Mouse (Mus musculus) gastrocnemius, adult 2 months (tissue): Measurements from ENCODE around the gene Zp3. TPM values are rescaled to one million over a fixed set of nuclear protein-coding genes. Genes with fewer than 3 reads are reported as not detected.

Source experiments
- DNase-seq: peaks from one replicate; pipeline ENCODE4 v3.0.0; 2022
- H3K27ac ChIP-seq: fragments of 200-600 bp; 2 replicates; pipeline ENCODE4 v1.8.1; 2022; ENCODE audit warnings: mild to moderate bottlenecking
- H3K4me3 ChIP-seq: fragments of 200-600 bp; 2 replicates; pipeline ENCODE4 v1.8.1; 2022; ENCODE audit warnings: mild to moderate bottlenecking, moderate library complexity
- CTCF ChIP-seq: fragments of 200-600 bp; IDR thresholded peaks from 2 replicates; pipeline ENCODE4 v1.8.1; 2022; ENCODE audit warnings: antibody characterized with exemption, mild to moderate bottlenecking, moderate library complexity
- intact Hi-C: fragments of 180-260 bp; cut with DNase I; formaldehyde crosslinking; loops from one replicate; pipeline ENCODE4 v1.15.1; 2025
- total RNA-seq, 2 experiments: library from RNA; stranded (reverse); gene quantifications; 2 replicates each; pipeline ENCODE4 v1.2.3; 2021

The Zp3 gene
- total RNA-seq, 2 experiments from 2014 or later: not detected

DNA sequence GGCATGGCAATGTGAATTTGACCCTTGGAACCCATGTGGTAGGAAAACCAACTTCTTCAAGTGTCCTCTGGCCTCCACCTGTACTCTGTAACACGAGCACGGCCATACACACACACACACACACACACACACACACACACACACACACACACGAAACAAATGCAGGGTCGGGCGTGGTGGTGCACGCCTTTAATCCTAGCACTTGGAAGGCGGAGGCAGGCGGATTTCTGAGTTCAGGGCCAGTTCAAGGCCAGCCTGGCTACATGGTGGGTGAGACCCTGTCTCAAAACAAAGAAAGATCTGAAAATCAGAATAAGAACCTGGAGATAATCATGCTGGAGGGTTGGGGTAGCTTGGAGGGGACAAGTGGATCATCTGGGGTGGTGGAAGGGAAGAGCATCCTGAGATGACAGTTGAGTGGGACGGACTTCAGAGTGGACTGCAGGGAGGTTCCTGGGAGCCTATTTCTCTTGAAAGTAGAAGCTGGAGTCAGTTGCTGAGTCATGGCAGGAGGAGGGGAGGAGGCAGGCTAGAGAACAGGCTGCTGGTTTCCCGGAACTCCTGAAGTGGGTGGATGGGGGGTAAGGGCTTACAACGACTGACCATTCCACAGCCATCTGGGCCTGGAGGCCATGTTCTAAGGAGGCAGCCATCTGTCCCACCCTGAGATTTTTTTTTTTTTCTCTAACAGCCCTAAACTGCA, 29.0 kb upstream of the Zp3 start:
- no peak for DNase-seq
- Histone ChIP-seq H3K4me3 (no peak overlapping the region), H3K27ac (no peak overlapping the region)
- no peak for TF ChIP-seq CTCF
- intact Hi-C loops: no loop called here

DNA sequence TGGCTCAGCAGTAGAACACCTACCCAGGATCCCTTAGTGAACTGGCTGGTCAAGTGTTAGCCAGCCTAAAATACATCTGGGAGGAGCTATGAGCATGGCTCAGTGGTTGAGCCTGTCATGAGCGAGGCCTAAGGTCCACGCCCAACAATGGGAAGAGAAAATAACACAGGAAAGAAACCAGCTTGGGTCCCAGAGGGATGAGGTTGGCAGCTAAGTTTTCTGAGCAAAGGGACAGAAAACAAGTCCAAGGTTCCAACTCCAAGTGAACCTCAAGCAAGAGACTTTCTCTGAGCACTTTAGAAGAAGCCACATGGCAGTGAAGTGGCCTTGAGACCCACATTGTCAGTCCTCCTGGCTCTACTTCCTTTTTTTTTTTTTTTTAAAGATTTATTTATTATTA, 28.2 kb upstream of the Zp3 start:
- TF ChIP-seq CTCF: no peak
- intact Hi-C loops: no loop called here
- no peak overlapping the region for H3K4me3 ChIP-seq
- H3K27ac ChIP-seq: no peak overlapping the region
- DNase-seq: no peak

GRCm38 (mm10) chr5:135952830-135953229, 27.1 kb upstream of the Zp3 start:
- intact Hi-C loops: no loop called here
- Histone ChIP-seq H3K4me3 (no peak overlapping the region), H3K27ac (no peak overlapping the region)
- TF ChIP-seq CTCF: no peak
- DNase-seq: no peak

- peak overlapping the region; percentile 64 for H3K4me3 ChIP-seq
- no peak for TF ChIP-seq CTCF
- intact Hi-C loops: no loop called here
- no peak for DNase-seq
- peak overlapping the region; percentile 94 for H3K27ac ChIP-seq
Measured at GRCm38 (mm10) chr5:135956300-135957206, 23.3 kb upstream of the Zp3 start.

DNA sequence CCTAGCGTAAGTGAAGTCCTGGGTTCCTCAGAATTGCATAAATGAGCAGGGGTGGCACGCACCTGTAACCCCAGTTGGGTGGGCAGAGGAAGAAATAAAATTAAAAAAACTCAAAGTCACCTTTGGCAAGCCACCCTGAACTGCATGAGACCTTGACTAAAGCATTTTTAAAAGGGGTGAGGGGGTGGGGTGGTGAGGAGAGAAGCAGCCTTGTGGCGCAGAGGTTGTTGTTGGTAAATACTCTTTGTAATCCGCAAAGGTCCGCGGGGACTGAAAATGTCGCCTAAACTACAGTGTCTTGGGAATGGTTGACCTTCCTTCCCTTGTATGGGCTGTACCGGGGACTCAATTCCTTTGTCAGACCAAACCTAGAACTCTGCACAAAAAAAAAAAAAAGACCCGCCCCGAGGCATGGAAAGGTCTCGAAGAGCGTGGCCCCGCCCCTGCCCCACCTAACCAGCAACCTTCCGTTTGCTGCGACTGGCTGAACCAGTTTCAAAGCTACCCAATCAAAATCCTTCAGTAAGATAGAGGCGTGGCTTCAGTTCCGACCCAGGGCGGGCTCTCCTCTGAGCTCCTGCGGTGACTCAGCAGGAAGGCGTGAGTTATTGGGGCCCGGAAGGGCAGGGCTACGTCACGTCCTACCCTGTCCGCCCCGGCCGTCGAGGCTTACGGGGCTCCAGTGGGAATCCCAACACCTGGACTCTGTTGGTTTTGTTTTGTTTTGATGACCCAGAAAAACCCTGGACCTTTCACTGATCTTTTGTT, 22.5 kb upstream of the Zp3 start:
- Histone ChIP-seq H3K4me3 (peak overlapping the region; percentile 71), H3K27ac (peak overlapping the region; percentile 94)
- TF ChIP-seq CTCF: no peak
- intact Hi-C loops: no loop called here
- peak; percentile 96 for DNase-seq

- no peak for DNase-seq
- H3K4me3 ChIP-seq: peak overlapping the region; percentile 71
- no peak for TF ChIP-seq CTCF
- H3K27ac ChIP-seq: peak overlapping the region; percentile 94
- intact Hi-C loops: no loop called here
Measured at GRCm38 (mm10) chr5:135958367-135958766, 21.5 kb upstream of the Zp3 start.

DNA sequence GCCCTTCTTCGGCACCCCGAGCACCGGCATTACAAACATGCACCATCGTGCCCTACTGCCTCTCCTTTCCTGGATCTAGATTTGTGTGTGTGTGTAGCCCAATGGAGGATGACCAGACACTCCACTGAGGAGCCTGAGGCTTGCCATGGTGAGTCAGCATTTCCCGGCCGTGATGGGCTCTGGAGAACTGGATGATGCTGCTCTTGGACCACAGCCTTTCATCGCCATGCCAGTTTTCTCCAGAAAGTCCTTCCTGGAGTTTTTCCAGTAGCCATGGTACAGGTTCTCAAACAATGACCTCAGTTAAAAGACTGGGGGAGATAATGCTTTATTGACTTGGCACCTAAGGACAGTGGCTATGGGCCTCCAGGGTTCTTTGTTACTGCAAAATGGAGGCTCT, 20.0 kb upstream of the Zp3 start:
- TF ChIP-seq CTCF: no peak
- no peak for DNase-seq
- Histone ChIP-seq H3K27ac (no peak overlapping the region), H3K4me3 (no peak overlapping the region)
- intact Hi-C loops: no loop called here

DNA sequence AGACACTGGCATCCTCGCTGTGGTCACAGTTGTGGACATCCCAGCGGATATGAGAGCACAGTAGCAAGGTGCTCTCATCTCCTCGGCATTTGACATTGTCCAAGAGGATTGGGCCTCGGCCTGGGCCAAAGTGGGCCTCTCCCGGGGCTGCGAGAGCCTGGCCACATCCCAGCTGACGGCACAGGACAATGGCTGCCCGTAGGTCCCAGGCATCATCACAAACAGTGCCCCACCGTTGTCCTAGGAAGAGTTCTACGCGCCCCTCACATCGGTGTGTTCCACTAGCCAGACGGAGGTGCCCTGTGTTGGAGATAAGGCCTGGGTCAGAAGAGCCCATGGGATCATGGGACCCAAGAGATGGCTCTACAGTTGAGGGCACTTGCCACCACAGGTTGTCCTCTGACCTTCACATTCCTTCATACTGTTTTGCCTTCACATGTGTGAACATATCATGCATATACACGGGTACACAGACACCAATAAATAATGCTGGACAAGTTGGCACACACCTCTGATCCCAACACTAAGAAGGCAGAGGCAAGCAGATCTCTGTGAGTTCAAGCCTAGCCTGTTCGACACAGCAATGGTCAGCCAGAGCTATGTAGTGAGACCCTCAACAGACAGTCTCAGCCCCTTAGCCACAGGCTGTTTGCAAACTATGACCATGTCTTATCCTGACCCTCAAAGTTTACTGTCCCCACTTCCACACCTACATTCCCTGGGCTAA, 18.8 kb upstream of the Zp3 start:
- peak; percentile 43 for DNase-seq
- TF ChIP-seq CTCF: no peak
- peak overlapping the region; percentile 99 for H3K27ac ChIP-seq
- no peak overlapping the region for H3K4me3 ChIP-seq
- intact Hi-C loops: no loop called here

DNA sequence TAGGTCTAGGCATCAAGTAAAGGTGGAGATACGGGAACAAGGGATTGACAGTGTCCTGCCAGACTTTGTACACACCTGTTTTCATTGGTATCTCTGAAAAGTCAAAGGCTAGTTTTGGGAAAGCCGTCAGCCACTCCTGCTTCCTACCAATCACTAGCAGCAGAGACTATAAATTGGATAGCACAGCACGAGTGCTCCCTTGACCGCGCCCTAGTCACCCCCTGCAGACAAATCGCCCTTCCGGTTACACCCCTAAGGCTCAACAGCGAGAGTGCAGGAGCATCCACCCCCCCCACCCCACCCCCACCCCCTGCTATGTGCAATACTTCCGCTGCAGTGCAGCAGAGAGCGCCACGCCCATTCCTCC, 17.8 kb upstream of the Zp3 start:
- H3K27ac ChIP-seq: peak overlapping the region; percentile 99
- intact Hi-C loops: loop anchor here (2.0 kb wide), 2 partner anchors 27 to 57 kb away; partner anchors contain the start of gene Ywhag
- no peak for TF ChIP-seq CTCF
- DNase-seq: no peak
- H3K4me3 ChIP-seq: peak overlapping the region; percentile 90

GRCm38 (mm10) chr5:135962492-135963279, 17.2 kb upstream of the Zp3 start:
- intact Hi-C loops: loop anchor here (2.0 kb wide), 2 partner anchors 28 to 58 kb away; partner anchors contain the start of gene Ywhag
- H3K4me3 ChIP-seq: peak overlapping the region; percentile 90
- TF ChIP-seq CTCF: peak; percentile 32; the same call in 1 of the 2 replicates
- H3K27ac ChIP-seq: peak overlapping the region; percentile 99
- peak; percentile 99 for DNase-seq

- peak overlapping the region; percentile 99 for H3K27ac ChIP-seq
- intact Hi-C loops: loop anchor here (2.0 kb wide), 2 partner anchors 28 to 58 kb away; partner anchors contain the start of gene Ywhag
- H3K4me3 ChIP-seq: peak overlapping the region; percentile 90
- DNase-seq: no peak
- no peak for TF ChIP-seq CTCF
Measured at GRCm38 (mm10) chr5:135963280-135963627, 16.6 kb upstream of the Zp3 start.
